Mouse (Mus musculus) midbrain, embryonic 15.5 days (tissue): ENCODE measurements around the gene R3hdm2. TPM values are rescaled to one million over a fixed set of nuclear protein-coding genes. Genes with fewer than 3 reads are reported as not detected.

Experiments
- ATAC-seq: fragments of 200-750 bp; cut with Nextera tagmentation; replicated peaks from 2 replicates; pipeline ENCODE4 v1.8.0; 2017; ENCODE audit warnings: moderate TSS enrichment
- H3K27ac ChIP-seq: fragments of 300-500 bp; sonication (generic); 2 replicates; pipeline ENCODE4 v1.5.1; 2015; ENCODE audit warnings: mild to moderate bottlenecking, inconsistent platforms
- H3K27me3 ChIP-seq: fragments of 300-500 bp; sonication (generic); replicated peaks from 2 replicates; pipeline ENCODE4 v1.6.1; 2015; ENCODE audit warnings: inconsistent platforms
- H3K36me3 ChIP-seq: fragments of 300-500 bp; sonication (generic); replicated peaks from 2 replicates; pipeline ENCODE4 v1.6.1; 2015; ENCODE audit warnings: inconsistent platforms
- H3K4me1 ChIP-seq: fragments of 300-500 bp; sonication (generic); 2 replicates; pipeline ENCODE4 v1.6.1; 2015; ENCODE audit warnings: inconsistent platforms
- H3K4me2 ChIP-seq: fragments of 300-500 bp; sonication (generic); 2 replicates; pipeline ENCODE4 v1.6.1; 2015; ENCODE audit warnings: inconsistent platforms, mild to moderate bottlenecking, moderate library complexity
- H3K4me3 ChIP-seq: fragments of 300-500 bp; sonication (generic); 2 replicates; pipeline ENCODE4 v1.5.1; 2015; ENCODE audit warnings: mild to moderate bottlenecking, inconsistent platforms
- H3K9ac ChIP-seq: fragments of 300-500 bp; sonication (generic); 2 replicates; pipeline ENCODE4 v1.6.1; 2015; ENCODE audit warnings: mild to moderate bottlenecking, inconsistent platforms
- H3K9me3 ChIP-seq: fragments of 300-500 bp; sonication (generic); 2 replicates; pipeline ENCODE4 v1.6.1; 2016; ENCODE audit warnings: inconsistent platforms
- WGBS: fragments of 180-500 bp; shearing (Covaris S2); methylation state at CpG from one replicate; pipeline ENCODE4 v1.1.7; 2015; ENCODE audit warnings: mixed read lengths; 5-methylcytosine and 5-hydroxymethylcytosine counted together
- polyA plus RNA-seq: library from polyadenylated mRNA; unstranded; fragments of >200 nt; fragmentation: Nextera tagmentation; extraction: Ambion mirVana; gene quantifications from 2 replicates; pipeline ENCODE4 v1.2.1, GENCODE M21; 2015

R3hdm2 gene
- polyA plus RNA-seq, 1 experiment from 2014 or later = 43.6 TPM

GRCm38 (mm10) chr10:127509837-127510701 is 129.9 kb downstream of the R3hdm2 start:
- peak overlapping the region; percentile 93 for H3K4me2 ChIP-seq
- WGBS = 4% methylated on average over 17 of the region's 17 CpGs
- H3K4me3 ChIP-seq = peak overlapping the region; percentile 41
- peaks cover 69% of the 10 kb centered on the region for H3K4me1 ChIP-seq
- H3K27me3 ChIP-seq = peaks cover 10% of the 10 kb centered on the region; the same call in 1 of the 2 replicates
- H3K36me3 ChIP-seq = no peaks in the 10 kb centered on the region
- ATAC-seq = no peak
- H3K27ac ChIP-seq = peak overlapping the region; percentile 97
- H3K9ac ChIP-seq = peak overlapping the region; percentile 48
- no peaks in the 10 kb centered on the region for H3K9me3 ChIP-seq

GRCm38 (mm10) chr10:127510895-127511617 is 130.9 kb downstream of the R3hdm2 start:
- peaks cover 79% of the 10 kb centered on the region for H3K4me1 ChIP-seq
- H3K4me3 ChIP-seq = peak overlapping the region; percentile 45
- peak overlapping the region; percentile 97 for H3K27ac ChIP-seq
- peak overlapping the region; percentile 93 for H3K4me2 ChIP-seq
- peak overlapping the region; percentile 69 for H3K9ac ChIP-seq
- no peak for ATAC-seq
- H3K9me3 ChIP-seq = no peaks in the 10 kb centered on the region
- H3K36me3 ChIP-seq = no peaks in the 10 kb centered on the region
- WGBS = 6% methylated on average over 11 of the region's 11 CpGs
- peaks cover 16% of the 10 kb centered on the region; the same call in 1 of the 2 replicates for H3K27me3 ChIP-seq

- Histone ChIP-seq H3K4me2 (peak overlapping the region; percentile 93), H3K9me3 (no peaks in the 10 kb centered on the region), H3K4me3 (peak overlapping the region; percentile 45), H3K36me3 (no peaks in the 10 kb centered on the region), H3K27me3 (peaks cover 15% of the 10 kb centered on the region; the same call in 1 of the 2 replicates), H3K4me1 (peaks cover 86% of the 10 kb centered on the region), H3K9ac (peak overlapping the region; percentile 69), H3K27ac (peak overlapping the region; percentile 97)
- ATAC-seq = peak; percentile 26
- under 1% methylated on average over 43 of the region's 46 CpGs for WGBS
Measured at GRCm38 (mm10) chr10:127511634-127512306, 131.6 kb downstream of the R3hdm2 start.

- ATAC-seq = peak; percentile 0; the same call in 1 of the 2 replicates
- Histone ChIP-seq H3K4me3 (peak overlapping the region; percentile 45), H3K4me1 (peaks cover 91% of the 10 kb centered on the region), H3K27me3 (peaks cover 13% of the 10 kb centered on the region; the same call in 1 of the 2 replicates), H3K9ac (peak overlapping the region; percentile 69), H3K27ac (peak overlapping the region; percentile 97), H3K36me3 (no peaks in the 10 kb centered on the region), H3K4me2 (peak overlapping the region; percentile 93), H3K9me3 (no peaks in the 10 kb centered on the region)
- WGBS = 2% methylated on average over 7 of the region's 7 CpGs
Measured at GRCm38 (mm10) chr10:127512307-127512666, 132.2 kb downstream of the R3hdm2 start.

GRCm38 (mm10) chr10:127512813-127513212 is 132.7 kb downstream of the R3hdm2 start:
- ATAC-seq = peak; percentile 29
- H3K27me3 ChIP-seq = peaks cover 16% of the 10 kb centered on the region; the same call in 1 of the 2 replicates
- H3K27ac ChIP-seq = peak overlapping the region; percentile 97
- peak overlapping the region; percentile 69; the same call in 1 of the 2 replicates for H3K9ac ChIP-seq
- H3K36me3 ChIP-seq = no peaks in the 10 kb centered on the region
- peak overlapping the region; percentile 93 for H3K4me2 ChIP-seq
- H3K4me1 ChIP-seq = peaks cover 91% of the 10 kb centered on the region
- peak overlapping the region; percentile 45 for H3K4me3 ChIP-seq
- H3K9me3 ChIP-seq = no peaks in the 10 kb centered on the region
- WGBS = under 1% methylated on average over 27 of the region's 27 CpGs

GRCm38 (mm10) chr10:127513501-127514091 is 133.5 kb downstream of the R3hdm2 start:
- H3K9ac ChIP-seq = peak overlapping the region; percentile 7; the same call in 1 of the 2 replicates
- no peaks in the 10 kb centered on the region for H3K9me3 ChIP-seq
- peak overlapping the region; percentile 97 for H3K27ac ChIP-seq
- peak overlapping the region; percentile 45; the same call in 1 of the 2 replicates for H3K4me3 ChIP-seq
- 1% methylated on average over 16 of the region's 16 CpGs for WGBS
- H3K36me3 ChIP-seq = no peaks in the 10 kb centered on the region
- peaks cover 16% of the 10 kb centered on the region; the same call in 1 of the 2 replicates for H3K27me3 ChIP-seq
- peak overlapping the region; percentile 93 for H3K4me2 ChIP-seq
- H3K4me1 ChIP-seq = peaks cover 83% of the 10 kb centered on the region
- no peak for ATAC-seq

GRCm38 (mm10) chr10:127514111-127514698 is 134.1 kb downstream of the R3hdm2 start:
- Histone ChIP-seq H3K9ac (no peak overlapping the region), H3K4me3 (no peak overlapping the region), H3K9me3 (no peaks in the 10 kb centered on the region), H3K27ac (peak overlapping the region; percentile 97), H3K36me3 (no peaks in the 10 kb centered on the region), H3K4me1 (peaks cover 77% of the 10 kb centered on the region), H3K27me3 (peaks cover 16% of the 10 kb centered on the region; the same call in 1 of the 2 replicates), H3K4me2 (peak overlapping the region; percentile 93; the same call in 1 of the 2 replicates)
- 10% methylated on average over 13 of the region's 13 CpGs for WGBS
- ATAC-seq = no peak

GRCm38 (mm10) chr10:127514764-127515163 is 134.6 kb downstream of the R3hdm2 start, which contains the start of gene Ndufa4l2:
TSS of gene Ndufa4l2 (plus strand) at chr10:127514967.
- H3K36me3 ChIP-seq = no peaks in the 10 kb centered on the region
- H3K27ac ChIP-seq = peak within 1 kb of the TSS; percentile 97
- H3K27me3 ChIP-seq = peaks cover 16% of the 10 kb centered on the region; the same call in 1 of the 2 replicates
- WGBS = 17% methylated on average over 6 of the region's 6 CpGs
- ATAC-seq = no peak
- H3K9me3 ChIP-seq = no peaks in the 10 kb centered on the region
- 0 out of 2 replicates have a peak within 1 kb of the TSS, but pooled peaks have one; percentile 45 for H3K4me3 ChIP-seq
- peak within 1 kb of the TSS; percentile 93 for H3K4me2 ChIP-seq
- H3K9ac ChIP-seq = 0 out of 2 replicates have a peak within 1 kb of the TSS, but pooled peaks have one; percentile 7
- H3K4me1 ChIP-seq = peaks cover 72% of the 10 kb centered on the region

GRCm38 (mm10) chr10:127515271-127515982 is 135.3 kb downstream of the R3hdm2 start:
- H3K27me3 ChIP-seq = peaks cover 16% of the 10 kb centered on the region; the same call in 1 of the 2 replicates
- H3K4me2 ChIP-seq = no peak overlapping the region
- peaks cover 68% of the 10 kb centered on the region for H3K4me1 ChIP-seq
- H3K9me3 ChIP-seq = no peaks in the 10 kb centered on the region
- H3K27ac ChIP-seq = no peak overlapping the region
- H3K36me3 ChIP-seq = no peaks in the 10 kb centered on the region
- no peak overlapping the region for H3K9ac ChIP-seq
- no peak overlapping the region for H3K4me3 ChIP-seq
- WGBS = 26% methylated on average over 9 of the region's 9 CpGs
- ATAC-seq = no peak

GRCm38 (mm10) chr10:127515983-127516459 is 135.9 kb downstream of the R3hdm2 start:
- Histone ChIP-seq H3K27me3 (peaks cover 16% of the 10 kb centered on the region; the same call in 1 of the 2 replicates), H3K36me3 (no peaks in the 10 kb centered on the region), H3K9ac (no peak overlapping the region), H3K4me3 (no peak overlapping the region), H3K4me1 (peaks cover 68% of the 10 kb centered on the region), H3K9me3 (no peaks in the 10 kb centered on the region), H3K4me2 (peak overlapping the region; percentile 15; the same call in 1 of the 2 replicates), H3K27ac (no peak overlapping the region)
- WGBS = 22% methylated on average over 8 of the region's 8 CpGs
- ATAC-seq = no peak
